Mouse (Mus musculus): ENCODE results near the gene Ctcf. TPM values are rescaled to one million over a fixed set of nuclear protein-coding genes. Genes with fewer than 3 reads are reported as not detected.
A peak's percentile ranks its signal among the peaks of the same experiment; 100 is the strongest.

The Ctcf gene
- total RNA-seq (2014; rRNA removed): 39.5 and 52.5 TPM in 2 replicates
- 67.9 and 86.0 TPM in 2 replicates for polyA plus RNA-seq (2015; fragmentation: Nextera tagmentation; extraction: Ambion mirVana)

- Histone ChIP-seq H3K27me3 (ENCODE audit: insufficient read depth, low read length) (no peaks in the 10 kb centered on the region), H3K4me3 (ENCODE audit: low read depth, low read length) (peak within 1 kb of the TSS; percentile 97), H3K36me3 (ENCODE audit: insufficient read depth) (no peaks in the 10 kb centered on the region), H3K9me3 (ENCODE audit: low read length) (no peaks in the 10 kb centered on the region), H3K27ac (ENCODE audit: low read depth, low read length) (peak within 1 kb of the TSS; percentile 100), H3K4me1 (ENCODE audit: insufficient read depth) (peaks cover 13% of the 10 kb centered on the region), H3K9ac (peak within 1 kb of the TSS; percentile 100), H3K4me2 (ENCODE audit: low read depth) (peak within 1 kb of the TSS; percentile 83)
- DNase-seq (peak; percentile 96), ATAC-seq (peak; percentile 91)
- TF ChIP-seq CTCF (IDR thresholded peaks at IDR 0.05; ENCODE audit: low read depth): peak; percentile 56
- 3% methylated on average over 97 of the region's 126 CpGs for WGBS
Measured at GRCm38 (mm10) chr8:105636018-105636962, at the start of gene Ctcf. Ctcf (plus strand) TSS chr8:105636568.

- H3K4me3 ChIP-seq (ENCODE audit: low read depth, low read length): no peak overlapping the region
- no peaks in the 10 kb centered on the region for H3K4me1 ChIP-seq (ENCODE audit: insufficient read depth)
- 76% methylated on average over 2 of the region's 2 CpGs for whole genome bisulfite sequencing
- ATAC-seq (no peak), DNase-seq (no peak)
- no peak overlapping the region for H3K27ac ChIP-seq (ENCODE audit: low read depth, low read length)
- TF ChIP-seq CTCF (IDR thresholded peaks at IDR 0.05; ENCODE audit: low read depth): no peak
- H3K9me3 ChIP-seq (ENCODE audit: low read length): no peaks in the 10 kb centered on the region
- H3K9ac ChIP-seq: no peak overlapping the region
- no peaks in the 10 kb centered on the region for H3K36me3 ChIP-seq (ENCODE audit: insufficient read depth)
- no peak overlapping the region for H3K4me2 ChIP-seq (ENCODE audit: low read depth)
- no peaks in the 10 kb centered on the region for H3K27me3 ChIP-seq (ENCODE audit: insufficient read depth, low read length)
Measured at GRCm38 (mm10) chr8:105592431-105592830, 43.9 kb upstream of the Ctcf start.

GRCm38 (mm10) chr8:105593859-105594258 is 42.5 kb upstream of the Ctcf start:
- Histone ChIP-seq H3K4me2 (ENCODE audit: low read depth) (no peak overlapping the region), H3K27me3 (ENCODE audit: insufficient read depth, low read length) (no peaks in the 10 kb centered on the region), H3K36me3 (ENCODE audit: insufficient read depth) (no peaks in the 10 kb centered on the region), H3K27ac (ENCODE audit: low read depth, low read length) (no peak overlapping the region), H3K4me3 (ENCODE audit: low read depth, low read length) (no peak overlapping the region), H3K9ac (no peak overlapping the region), H3K9me3 (ENCODE audit: low read length) (no peaks in the 10 kb centered on the region), H3K4me1 (ENCODE audit: insufficient read depth) (no peaks in the 10 kb centered on the region)
- no peak for ATAC-seq
- no peak for DNase-seq
- WGBS: 28% methylated on average over 15 of the region's 15 CpGs
- TF ChIP-seq CTCF (IDR thresholded peaks at IDR 0.05; ENCODE audit: low read depth): no peak

GRCm38 (mm10) chr8:105594451-105595242 is 41.7 kb upstream of the Ctcf start:
- no peaks in the 10 kb centered on the region for H3K4me1 ChIP-seq (ENCODE audit: insufficient read depth)
- 80% methylated on average over 18 of the region's 18 CpGs for WGBS
- H3K9me3 ChIP-seq (ENCODE audit: low read length): no peaks in the 10 kb centered on the region
- ATAC-seq (no peak), DNase-seq (no peak)
- no peaks in the 10 kb centered on the region for H3K27me3 ChIP-seq (ENCODE audit: insufficient read depth, low read length)
- no peak for TF ChIP-seq CTCF (IDR thresholded peaks at IDR 0.05; ENCODE audit: low read depth)
- H3K36me3 ChIP-seq (ENCODE audit: insufficient read depth): no peaks in the 10 kb centered on the region
- no peak overlapping the region for H3K9ac ChIP-seq
- no peak overlapping the region for H3K4me2 ChIP-seq (ENCODE audit: low read depth)
- H3K27ac ChIP-seq (ENCODE audit: low read depth, low read length): no peak overlapping the region
- H3K4me3 ChIP-seq (ENCODE audit: low read depth, low read length): no peak overlapping the region

GRCm38 (mm10) chr8:105596362-105597034 is 39.9 kb upstream of the Ctcf start:
- H3K4me2 ChIP-seq (ENCODE audit: low read depth): peak overlapping the region; percentile 27

DNA sequence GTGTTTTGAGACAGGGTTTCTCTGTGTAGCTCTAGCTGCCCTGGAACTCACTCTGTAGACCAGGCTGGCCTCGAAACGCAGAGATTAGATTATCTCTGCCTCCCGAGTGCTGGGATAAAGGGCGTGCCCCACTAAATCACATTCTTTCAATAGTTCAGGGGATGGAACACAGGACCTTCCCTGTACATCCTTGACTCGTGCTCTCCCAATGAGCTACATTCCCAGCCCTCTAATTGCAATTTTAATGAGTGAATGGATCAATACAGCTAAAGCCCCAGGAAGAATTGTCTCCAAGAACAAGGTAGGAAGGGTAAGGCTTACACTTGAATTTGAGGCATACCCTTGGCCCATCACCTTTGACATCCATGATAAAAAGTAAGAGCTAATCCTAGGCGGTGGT is 37.6 kb upstream of the Ctcf start:
- Histone ChIP-seq H3K4me1 (ENCODE audit: insufficient read depth) (no peaks in the 10 kb centered on the region), H3K9ac (no peak overlapping the region), H3K36me3 (ENCODE audit: insufficient read depth) (no peaks in the 10 kb centered on the region), H3K4me3 (ENCODE audit: low read depth, low read length) (no peak overlapping the region), H3K9me3 (ENCODE audit: low read length) (no peaks in the 10 kb centered on the region), H3K27me3 (ENCODE audit: insufficient read depth, low read length) (no peaks in the 10 kb centered on the region), H3K4me2 (ENCODE audit: low read depth) (no peak overlapping the region), H3K27ac (ENCODE audit: low read depth, low read length) (no peak overlapping the region)
- no peak for TF ChIP-seq CTCF (IDR thresholded peaks at IDR 0.05; ENCODE audit: low read depth)
- DNase-seq (no peak), ATAC-seq (no peak)
- WGBS: 81% methylated on average over 6 of the region's 6 CpGs

More at GRCm38 (mm10) chr8:105596362-105597034, 39.9 kb upstream of the Ctcf start:
- WGBS: 5% methylated on average over 14 of the region's 14 CpGs
- Histone ChIP-seq H3K9me3 (ENCODE audit: low read length) (no peaks in the 10 kb centered on the region), H3K4me3 (ENCODE audit: low read depth, low read length) (no peak overlapping the region), H3K27me3 (ENCODE audit: insufficient read depth, low read length) (no peaks in the 10 kb centered on the region), H3K36me3 (ENCODE audit: insufficient read depth) (no peaks in the 10 kb centered on the region), H3K4me1 (ENCODE audit: insufficient read depth) (no peaks in the 10 kb centered on the region), H3K27ac (ENCODE audit: low read depth, low read length) (no peak overlapping the region), H3K9ac (no peak overlapping the region)
- peak; percentile 66 for TF ChIP-seq CTCF (IDR thresholded peaks at IDR 0.05; ENCODE audit: low read depth)
- ATAC-seq (peak; percentile 45; the same call in 1 of the 2 replicates), DNase-seq (no peak)

Data from forebrain, postnatal 0 days (tissue).